Mouse (Mus musculus) gastrocnemius, adult 2 months (tissue): Measurements from ENCODE around the gene Fndc5. TPM values are rescaled to one million over a fixed set of nuclear protein-coding genes. Genes with fewer than 3 reads are reported as not detected.

ENCODE experiments used
- DNase-seq: peaks from one replicate; pipeline ENCODE4 v3.0.0; 2022
- H3K27ac ChIP-seq: fragments of 200-600 bp; 2 replicates; pipeline ENCODE4 v1.8.1; 2022; ENCODE audit warnings: mild to moderate bottlenecking
- H3K4me3 ChIP-seq: fragments of 200-600 bp; 2 replicates; pipeline ENCODE4 v1.8.1; 2022; ENCODE audit warnings: mild to moderate bottlenecking, moderate library complexity
- CTCF ChIP-seq: fragments of 200-600 bp; IDR thresholded peaks from 2 replicates; pipeline ENCODE4 v1.8.1; 2022; ENCODE audit warnings: antibody characterized with exemption, mild to moderate bottlenecking, moderate library complexity
- intact Hi-C: fragments of 180-260 bp; cut with DNase I; formaldehyde crosslinking; loops from one replicate; pipeline ENCODE4 v1.15.1; 2025
- total RNA-seq, 2 experiments: library from RNA; stranded (reverse); gene quantifications; 2 replicates each; pipeline ENCODE4 v1.2.3; 2021

Gene Fndc5
- total RNA-seq, 2 experiments from 2014 or later: 52.1 to 132 TPM

- H3K4me3 ChIP-seq: no peak overlapping the region
- intact Hi-C loops: no loop called here
- no peak for DNase-seq
- TF ChIP-seq CTCF: no peak
- H3K27ac ChIP-seq: no peak overlapping the region
Measured at GRCm38 (mm10) chr4:129128582-129129338, 8.0 kb upstream of the Fndc5 start.

- Histone ChIP-seq H3K4me3 (no peak overlapping the region), H3K27ac (no peak overlapping the region)
- DNase-seq: no peak
- no peak for TF ChIP-seq CTCF
- intact Hi-C loops: no loop called here
Measured at GRCm38 (mm10) chr4:129129387-129129786, 7.4 kb upstream of the Fndc5 start.

GRCm38 (mm10) chr4:129130149-129130548, 6.7 kb upstream of the Fndc5 start:
- H3K27ac ChIP-seq: no peak overlapping the region
- peak; percentile 90 for TF ChIP-seq CTCF
- peak; percentile 41 for DNase-seq
- intact Hi-C loops: no loop called here
- H3K4me3 ChIP-seq: no peak overlapping the region

GRCm38 (mm10) chr4:129130755-129131303, 6.0 kb upstream of the Fndc5 start:
- Histone ChIP-seq H3K27ac (no peak overlapping the region), H3K4me3 (peak overlapping the region; percentile 21; the same call in 1 of the 2 replicates)
- TF ChIP-seq CTCF: no peak
- no peak for DNase-seq
- intact Hi-C loops: no loop called here

GRCm38 (mm10) chr4:129134799-129135585, 1.8 kb upstream of the Fndc5 start:
- DNase-seq: peak; percentile 82
- Histone ChIP-seq H3K4me3 (peak overlapping the region; percentile 45), H3K27ac (no peak overlapping the region)
- TF ChIP-seq CTCF: peak; percentile 83
- intact Hi-C loops: loop anchor here (2.0 kb wide), 2 partner anchors 42 to 142 kb away; no protein-coding TSS in a partner anchor

GRCm38 (mm10) chr4:129135637-129136036, 1.2 kb upstream of the Fndc5 start:
- no peak for TF ChIP-seq CTCF
- no peak for DNase-seq
- no peak overlapping the region for H3K27ac ChIP-seq
- intact Hi-C loops: loop anchor here (2.0 kb wide), 2 partner anchors 41 to 141 kb away; no protein-coding TSS in a partner anchor
- no peak overlapping the region for H3K4me3 ChIP-seq

- no peak overlapping the region for H3K27ac ChIP-seq
- intact Hi-C loops: no loop called here
- peak overlapping the region; percentile 79 for H3K4me3 ChIP-seq
- no peak for TF ChIP-seq CTCF
- no peak for DNase-seq
Measured at GRCm38 (mm10) chr4:129136189-129136578, 615 bp upstream of the Fndc5 start.

- TF ChIP-seq CTCF: no peak
- intact Hi-C loops: no loop called here
- Histone ChIP-seq H3K27ac (peak overlapping the region; percentile 77), H3K4me3 (peak overlapping the region; percentile 79)
- no peak for DNase-seq
Measured at GRCm38 (mm10) chr4:129137392-129138321, 858 bp downstream of the Fndc5 start.

- Histone ChIP-seq H3K4me3 (no peak overlapping the region), H3K27ac (no peak overlapping the region)
- TF ChIP-seq CTCF: no peak
- no peak for DNase-seq
- intact Hi-C loops: no loop called here
Measured at GRCm38 (mm10) chr4:129139642-129140041, 2.8 kb downstream of the Fndc5 start.

GRCm38 (mm10) chr4:129140808-129141207, 4.0 kb downstream of the Fndc5 start:
- intact Hi-C loops: no loop called here
- no peak for TF ChIP-seq CTCF
- DNase-seq: no peak
- no peak overlapping the region for H3K4me3 ChIP-seq
- no peak overlapping the region for H3K27ac ChIP-seq

GRCm38 (mm10) chr4:129141560-129142438, 5.0 kb downstream of the Fndc5 start:
- H3K27ac ChIP-seq: peak overlapping the region; percentile 66
- no peak for TF ChIP-seq CTCF
- peak; percentile 56 for DNase-seq

More at GRCm38 (mm10) chr4:129141560-129142438, 5.0 kb downstream of the Fndc5 start:
- intact Hi-C loops: no loop called here
- H3K4me3 ChIP-seq: no peak overlapping the region
